Mouse (Mus musculus): Measurements from ENCODE around the gene Faap20.

DNA sequence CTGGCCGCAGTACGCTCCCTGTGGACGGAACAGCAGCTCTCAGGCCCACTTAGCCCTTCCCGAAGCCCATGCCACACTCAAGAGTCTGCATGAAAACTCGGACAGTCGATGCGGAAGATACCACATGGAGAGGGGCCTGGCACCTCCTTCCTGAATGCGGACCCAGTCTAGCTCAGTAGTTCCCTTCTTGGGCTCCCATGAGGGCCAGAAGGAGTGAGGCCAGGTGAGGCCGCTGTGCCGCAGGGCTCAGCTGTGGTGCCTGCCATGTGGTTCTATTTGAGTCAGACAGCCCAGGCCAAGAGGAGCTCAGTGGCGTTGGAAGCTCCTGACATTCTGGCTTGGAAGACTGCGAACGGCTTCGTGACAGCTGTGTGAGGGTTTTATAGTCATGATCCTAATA is 44.8 kb downstream of the Faap20 start:
- no peak for TF ChIP-seq CTCF (conservative IDR thresholded peaks at IDR 0.05; ENCODE audit: low read length)
- TF ChIP-seq NANOG (IDR thresholded peaks at IDR 0.05; ENCODE audit: borderline replicate concordance, low read length) = no peak
- TF ChIP-seq POU5F1 (IDR thresholded peaks at IDR 0.05; ENCODE audit: borderline replicate concordance, low read length) = no peak

Data from E14TG2a.4 (cell line).